8 mouse cellular contexts compared by ENCODE assay signal in genomic region chr3:79144672-79145406, GRCm38 (mm10).
DNase-seq lines count a peak whose midpoint lies in the region; ATAC-seq and TF ChIP-seq lines count a peak whose summit lies in the region.

No protein-coding gene starts in this region.

- H3K27ac ChIP-seq in heart, embryonic 11.5 days (ENCODE audit: low read depth, low read length): peak overlapping the region; percentile 87
- H3K27ac ChIP-seq in left cerebral cortex, adult 2 months: peak overlapping the region; percentile 98

- no peak for DNase-seq in heart, adult 8-10 months (ENCODE audit: low spot score)
- DNase-seq in cerebellum, adult 9-11 months: peak; percentile 66
- peak; percentile 21 for DNase-seq in gastrocnemius, postnatal 14 days
- DNase-seq in left cerebral cortex, adult 2 months (ENCODE audit: extremely low spot score in 1 of 2, low spot score in 2 of 2): peak; percentile 58 to 67
- peak; percentile 50 for DNase-seq in retina, postnatal 1 day
- no peak for DNase-seq in liver
- no peak for DNase-seq in kidney, adult 9 months

- H3K9ac ChIP-seq in heart, embryonic 11.5 days (ENCODE audit: low read depth, low read length): peak overlapping the region; percentile 68

- H3K4me2 ChIP-seq in heart, embryonic 11.5 days: peak overlapping the region; percentile 53

- 20% methylated on average over 13 of the region's 13 CpGs for WGBS in heart, embryonic 11.5 days (ENCODE audit: insufficient replicate concordance)

- no peaks in the 10 kb centered on the region for H3K9me3 ChIP-seq in heart, embryonic 11.5 days (replicated peaks; ENCODE audit: control insufficient read depth, low read length)

- intact Hi-C loops in gastrocnemius, postnatal 14 days (cut with DNase I; ENCODE audit: low total_unique reads): loop anchor here (10.0 kb wide), 1 partner anchor 50 kb away; no protein-coding TSS in a partner anchor
- intact Hi-C loops in left cerebral cortex, adult 2 months (cut with DNase I): loop anchor here (2.0 kb wide), 1 partner anchor 130 kb away; no protein-coding TSS in a partner anchor

- peak overlapping the region; percentile 22 for H3K4me3 ChIP-seq in heart, embryonic 11.5 days (ENCODE audit: low read depth, low read length)
- H3K4me3 ChIP-seq in left cerebral cortex, adult 2 months: peak overlapping the region; percentile 46

- no peak for ATAC-seq in heart, embryonic 11.5 days (replicated peaks; ENCODE audit: insufficient number of reproducible peaks, low FRiP score, low TSS enrichment)

- no peak for TF ChIP-seq CTCF in left cerebral cortex, adult 2 months (IDR thresholded peaks at IDR 0.05)

- H3K27me3 ChIP-seq in heart, embryonic 11.5 days (ENCODE audit: control insufficient read depth, insufficient read depth, low read length): no peaks in the 10 kb centered on the region

- H3K4me1 ChIP-seq in heart, embryonic 11.5 days (ENCODE audit: control insufficient read depth, insufficient read depth, low read length): peaks cover 40% of the 10 kb centered on the region

- H3K36me3 ChIP-seq in heart, embryonic 11.5 days (ENCODE audit: control insufficient read depth, insufficient read depth, low read length): no peaks in the 10 kb centered on the region

Comparison
In these comparisons a context has a peak if more than half of its experiments do, and no peak if none do; other contexts are left out.
1. DNase-seq: peak in cerebellum, adult 9-11 months (single experiment), gastrocnemius, postnatal 14 days (single experiment), left cerebral cortex, adult 2 months (2 of 2) and retina, postnatal 1 day (single experiment); none in heart, adult 8-10 months (single experiment), liver (single experiment) and kidney, adult 9 months (single experiment).